Mouse (Mus musculus) hindbrain, postnatal 0 days (tissue): ENCODE measurements at regions not wholly inside any gene's neighbourhood (a gene's known extent, or its start where the extent isn't known, plus 50 kb on each side); places are given as distances from the start of the nearest gene placed in this dataset.
A peak's percentile ranks its signal among the peaks of the same experiment; 100 is the strongest.

Experiments used
- ATAC-seq: fragments of 200-750 bp; cut with Nextera tagmentation; 2 replicates; pipeline ENCODE4 v1.8.0; 2017; ENCODE audit warnings: mild to moderate bottlenecking, moderate TSS enrichment, moderate library complexity
- DNase-seq: peaks from one replicate; pipeline ENCODE4 v3.0.0-alpha.2; 2015; ENCODE audit warnings: low spot score
- H3K27ac ChIP-seq: fragments of 300-500 bp; sonication (generic); 2 replicates; pipeline ENCODE4 v1.5.1; 2014; ENCODE audit warnings: mild to moderate bottlenecking
- H3K27me3 ChIP-seq: fragments of 300-500 bp; sonication (generic); 2 replicates; pipeline ENCODE4 v1.6.1; 2014; ENCODE audit warnings: low read length, mixed read lengths; ENCODE audit not compliant: insufficient read depth
- H3K36me3 ChIP-seq: fragments of 300-500 bp; sonication (generic); 2 replicates; pipeline ENCODE4 v1.6.1; 2014; ENCODE audit warnings: low read length, mixed read lengths; ENCODE audit not compliant: insufficient read depth
- H3K4me1 ChIP-seq: fragments of 300-500 bp; sonication (generic); 2 replicates; pipeline ENCODE4 v1.6.1; 2014; ENCODE audit warnings: antibody characterized with exemption, low read length, mixed read lengths; ENCODE audit not compliant: insufficient read depth
- H3K4me2 ChIP-seq: fragments of 300-500 bp; sonication (generic); 2 replicates; pipeline ENCODE4 v1.6.1; 2014; ENCODE audit warnings: low read depth, mild to moderate bottlenecking, low read length, moderate library complexity, mixed read lengths
- H3K4me3 ChIP-seq: fragments of 300-500 bp; sonication (generic); 2 replicates; pipeline ENCODE4 v1.5.1; 2014; ENCODE audit warnings: low read length
- H3K9ac ChIP-seq: fragments of 300-500 bp; sonication (generic); replicated peaks from 2 replicates; pipeline ENCODE4 v1.6.1; 2014; ENCODE audit warnings: mild to moderate bottlenecking, low read length, moderate library complexity, mixed read lengths
- H3K9me3 ChIP-seq: fragments of 300-500 bp; sonication (generic); 2 replicates; pipeline ENCODE4 v1.6.1; 2016; ENCODE audit warnings: low read length, mixed read lengths
- CTCF ChIP-seq: IDR thresholded peaks from 2 replicates; pipeline ENCODE4 v1.5.1; 2016; ENCODE audit warnings: antibody characterized with exemption, control low read depth, low read depth
- WGBS: fragments of 180-500 bp; shearing (Covaris S2); extraction: QIAGEN DNeasy Blood & Tissue Kit; methylation state at CpG from one replicate; pipeline ENCODE4 v1.1.7; 2014; 5-methylcytosine and 5-hydroxymethylcytosine counted together

DNA sequence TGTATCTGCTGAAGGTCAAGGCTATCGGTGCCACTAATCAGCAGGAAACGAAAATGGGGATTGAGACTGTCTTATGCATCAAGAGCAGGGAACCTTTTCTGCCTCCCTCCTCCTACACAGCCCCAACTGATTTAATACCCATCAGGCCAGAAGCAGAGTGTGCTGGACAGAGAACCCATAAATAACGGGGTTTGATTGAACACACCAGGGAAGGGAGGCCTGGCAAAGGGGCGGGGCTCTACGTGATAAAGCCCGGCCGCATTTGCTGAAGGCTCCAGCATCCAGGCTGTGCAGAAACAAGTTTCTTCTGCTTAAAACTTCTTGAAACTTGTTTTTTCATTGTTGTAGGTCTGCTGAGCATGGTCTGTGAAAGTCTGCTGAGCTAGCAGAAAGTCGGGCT, 127.4 kb upstream of the 9630041A04Rik start:
- WGBS = 51% methylated on average over 8 of the region's 8 CpGs
- no peak overlapping the region for H3K27ac ChIP-seq
- TF ChIP-seq CTCF = no peak
- H3K27me3 ChIP-seq = no peaks in the 10 kb centered on the region; the same call in 1 of the 2 replicates
- H3K9me3 ChIP-seq = no peaks in the 10 kb centered on the region
- no peak overlapping the region for H3K9ac ChIP-seq
- H3K4me2 ChIP-seq = no peak overlapping the region
- H3K4me3 ChIP-seq = no peak overlapping the region
- ATAC-seq (no peak), DNase-seq (no peak)
- H3K36me3 ChIP-seq = no peaks in the 10 kb centered on the region
- H3K4me1 ChIP-seq = no peaks in the 10 kb centered on the region

- TF ChIP-seq CTCF = no peak
- no peak overlapping the region for H3K27ac ChIP-seq
- peak overlapping the region; percentile 10; the same call in 1 of the 2 replicates for H3K4me2 ChIP-seq
- no peaks in the 10 kb centered on the region for H3K9me3 ChIP-seq
- ATAC-seq (peak; percentile 63; the same call in 1 of the 2 replicates), DNase-seq (peak; percentile 36)
- H3K4me1 ChIP-seq = no peaks in the 10 kb centered on the region
- no peaks in the 10 kb centered on the region; the same call in 1 of the 2 replicates for H3K27me3 ChIP-seq
- H3K4me3 ChIP-seq = no peak overlapping the region
- H3K9ac ChIP-seq = no peak overlapping the region
- no peaks in the 10 kb centered on the region for H3K36me3 ChIP-seq
- 42% methylated on average over 14 of the region's 14 CpGs for WGBS
Observed at GRCm38 (mm10) chr9:101733611-101734225, 127.9 kb upstream of the 9630041A04Rik start.

GRCm38 (mm10) chr9:101730136-101730535, 131.5 kb upstream of the 9630041A04Rik start:
- H3K27ac ChIP-seq = no peak overlapping the region
- TF ChIP-seq CTCF = no peak

GRCm38 (mm10) chr9:101717911-101718310, 143.7 kb upstream of the 9630041A04Rik start:
- no peak overlapping the region for H3K4me3 ChIP-seq
- peak; percentile 56 for DNase-seq
- 30% methylated on average over 2 of the region's 2 CpGs for WGBS
- ATAC-seq = no peak
- H3K36me3 ChIP-seq = no peaks in the 10 kb centered on the region
- H3K4me1 ChIP-seq = no peaks in the 10 kb centered on the region
- no peak overlapping the region for H3K4me2 ChIP-seq
- no peaks in the 10 kb centered on the region for H3K27me3 ChIP-seq
- H3K27ac ChIP-seq = no peak overlapping the region
- no peak for TF ChIP-seq CTCF
- H3K9me3 ChIP-seq = no peaks in the 10 kb centered on the region
- no peak overlapping the region for H3K9ac ChIP-seq

More at GRCm38 (mm10) chr9:101730136-101730535, 131.5 kb upstream of the 9630041A04Rik start:
- no peak for DNase-seq
- Histone ChIP-seq H3K27me3 (no peaks in the 10 kb centered on the region), H3K36me3 (no peaks in the 10 kb centered on the region), H3K4me3 (no peak overlapping the region), H3K9ac (no peak overlapping the region), H3K9me3 (no peaks in the 10 kb centered on the region), H3K4me1 (no peaks in the 10 kb centered on the region), H3K4me2 (no peak overlapping the region)
- no peak for ATAC-seq
- 60% methylated on average over 3 of the region's 3 CpGs for WGBS

- Histone ChIP-seq H3K36me3 (no peaks in the 10 kb centered on the region), H3K4me1 (no peaks in the 10 kb centered on the region), H3K9ac (no peak overlapping the region), H3K9me3 (no peaks in the 10 kb centered on the region), H3K27me3 (no peaks in the 10 kb centered on the region), H3K4me3 (no peak overlapping the region), H3K27ac (no peak overlapping the region), H3K4me2 (no peak overlapping the region)
- TF ChIP-seq CTCF = no peak
- no peak for DNase-seq
- 77% methylated on average over 5 of the region's 5 CpGs for WGBS
- ATAC-seq = no peak
Observed at GRCm38 (mm10) chr9:101716326-101716725, 145.3 kb upstream of the 9630041A04Rik start.

GRCm38 (mm10) chr9:101714805-101715204, 146.8 kb upstream of the 9630041A04Rik start:
- ATAC-seq (no peak), DNase-seq (no peak)
- no peaks in the 10 kb centered on the region for H3K27me3 ChIP-seq
- no peaks in the 10 kb centered on the region for H3K4me1 ChIP-seq
- no peak overlapping the region for H3K9ac ChIP-seq
- no peaks in the 10 kb centered on the region for H3K9me3 ChIP-seq
- H3K4me2 ChIP-seq = no peak overlapping the region
- no peak for TF ChIP-seq CTCF
- no peak overlapping the region for H3K4me3 ChIP-seq
- H3K27ac ChIP-seq = no peak overlapping the region
- no peaks in the 10 kb centered on the region for H3K36me3 ChIP-seq
- WGBS = 45% methylated on average over 5 of the region's 5 CpGs

DNA sequence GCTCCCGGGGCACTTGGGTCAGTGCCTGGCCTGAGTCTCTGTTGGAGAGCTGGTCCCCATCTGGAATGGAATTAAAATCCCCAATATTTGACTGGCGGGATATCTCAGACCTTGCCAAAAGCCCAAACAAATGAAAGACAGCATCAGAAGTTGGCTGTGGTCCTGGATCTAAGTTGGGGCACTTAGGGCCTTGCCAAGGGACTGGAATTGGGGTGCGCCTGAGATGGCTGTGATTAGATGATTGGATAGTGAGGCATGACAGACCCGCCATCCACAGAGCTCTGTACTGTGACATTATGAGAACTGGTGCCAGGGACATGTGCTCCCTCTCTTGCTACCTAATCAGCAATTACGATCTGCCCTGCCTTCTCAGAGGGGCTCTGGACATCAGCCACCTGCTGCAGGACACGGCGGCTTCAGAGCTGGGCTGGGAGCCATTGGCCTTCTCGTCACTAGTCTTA, 151.0 kb upstream of the 9630041A04Rik start:
- TF ChIP-seq CTCF = no peak
- ATAC-seq (peak; percentile 89), DNase-seq (peak; percentile 83)
- H3K4me2 ChIP-seq = no peak overlapping the region
- no peak overlapping the region for H3K4me3 ChIP-seq
- no peaks in the 10 kb centered on the region for H3K27me3 ChIP-seq
- H3K4me1 ChIP-seq = no peaks in the 10 kb centered on the region
- H3K27ac ChIP-seq = no peak overlapping the region
- 43% methylated on average over 8 of the region's 8 CpGs for WGBS
- H3K36me3 ChIP-seq = no peaks in the 10 kb centered on the region
- H3K9me3 ChIP-seq = no peaks in the 10 kb centered on the region
- no peak overlapping the region for H3K9ac ChIP-seq
